In genomic region chr17:12416250-12416895, GRCm38 (mm10) we compare ENCODE assay signal across 8 mouse cellular contexts. TPM values are rescaled to one million over a fixed set of nuclear protein-coding genes. Genes with fewer than 3 reads are reported as not detected.
DNase-seq lines count a peak whose midpoint lies in the region; ATAC-seq and TF ChIP-seq lines count a peak whose summit lies in the region.

No protein-coding gene starts in this region.

- H3K9me3 ChIP-seq in G1E (replicated peaks) = no peaks in the 10 kb centered on the region
- H3K9me3 ChIP-seq in forebrain, embryonic 14.5 days (replicated peaks; ENCODE audit: control insufficient read depth, low read length) = no peaks in the 10 kb centered on the region
- no peaks in the 10 kb centered on the region; the same call in 1 of the 2 replicates for H3K9me3 ChIP-seq in hindbrain, embryonic 12.5 days (replicated peaks)

- no peaks in the 10 kb centered on the region for H3K36me3 ChIP-seq in G1E (replicated peaks)
- no peaks in the 10 kb centered on the region for H3K36me3 ChIP-seq in forebrain, embryonic 14.5 days (ENCODE audit: control insufficient read depth, insufficient read depth, low read length)
- no peaks in the 10 kb centered on the region for H3K36me3 ChIP-seq in hindbrain, embryonic 12.5 days

- H3K4me1 ChIP-seq in G1E (ENCODE audit: insufficient read depth, low read depth, low read length) = peaks cover 5% of the 10 kb centered on the region
- no peaks in the 10 kb centered on the region for H3K4me1 ChIP-seq in forebrain, embryonic 14.5 days (ENCODE audit: control insufficient read depth, insufficient read depth, low read length)
- peaks cover 8% of the 10 kb centered on the region; the same call in 1 of the 2 replicates for H3K4me1 ChIP-seq in hindbrain, embryonic 12.5 days

- H3K4me2 ChIP-seq in forebrain, embryonic 14.5 days (ENCODE audit: low read length) = no peak overlapping the region
- no peak overlapping the region for H3K4me2 ChIP-seq in hindbrain, embryonic 12.5 days (replicated peaks)

- DNase-seq in G1E (ENCODE audit: low spot score) = peak; percentile 22
- peak; percentile 53 for DNase-seq in c-Kit-positive CD71-positive TER-119-positive erythroid progenitor cells, embryonic 14.5 days (ENCODE audit: low spot score)
- DNase-seq in forebrain, embryonic 14.5 days (ENCODE audit: low spot score) = peak; percentile 80
- DNase-seq in layer of hippocampus, adult 9-11 months = peak; percentile 41
- DNase-seq in lung, postnatal 10 days = peak; percentile 89
- peak; percentile 92 for DNase-seq in retina, embryonic 14.5 days (ENCODE audit: low spot score)
- DNase-seq in thymus, postnatal 4 days = peak; percentile 88

- ATAC-seq in G1E (ENCODE audit: extremely low read depth, insufficient number of reproducible peaks, low FRiP score, poor library complexity, severe bottlenecking) = peak; percentile 45
- peak; percentile 58 for ATAC-seq in forebrain, embryonic 14.5 days
- peak; percentile 54; the same call in 1 of the 2 replicates for ATAC-seq in hindbrain, embryonic 12.5 days (ENCODE audit: low FRiP score)

- peaks cover 37% of the 10 kb centered on the region for H3K27me3 ChIP-seq in G1E (ENCODE audit: insufficient read depth, low read length)
- no peaks in the 10 kb centered on the region for H3K27me3 ChIP-seq in forebrain, embryonic 14.5 days (replicated peaks; ENCODE audit: control insufficient read depth, insufficient read depth, low read length)
- H3K27me3 ChIP-seq in hindbrain, embryonic 12.5 days = no peaks in the 10 kb centered on the region

- WGBS in forebrain, embryonic 14.5 days = 48% methylated on average over 6 of the region's 6 CpGs
- 49% methylated on average over 6 of the region's 6 CpGs for WGBS in hindbrain, embryonic 12.5 days

- TF ChIP-seq CTCF in G1E (IDR thresholded peaks at IDR 0.05; ENCODE audit: low read depth, low read length) = peak; percentile 82

- no peak overlapping the region for H3K27ac ChIP-seq in forebrain, embryonic 14.5 days (ENCODE audit: low read depth, low read length)
- H3K27ac ChIP-seq in hindbrain, embryonic 12.5 days = no peak overlapping the region

- no peak overlapping the region for H3K9ac ChIP-seq in forebrain, embryonic 14.5 days (ENCODE audit: low read length)
- H3K9ac ChIP-seq in hindbrain, embryonic 12.5 days = no peak overlapping the region

- no peak overlapping the region for H3K4me3 ChIP-seq in G1E (ENCODE audit: low read depth, low read length)
- H3K4me3 ChIP-seq in forebrain, embryonic 14.5 days (ENCODE audit: low read depth, low read length) = no peak overlapping the region
- H3K4me3 ChIP-seq in hindbrain, embryonic 12.5 days = no peak overlapping the region

RNA-seq across cellular contexts. Expression of gene Plg, which starts 38.0 kb away (rescaled TPM):
- total RNA-seq in G1E (2014; fragmentation: Nextera tagmentation) (not detected in 2 replicates), G1E (2017) (0.06 TPM in 1 of 2 replicates, not detected in the other)
- not detected in 2 replicates for polyA plus RNA-seq in G1E (2012)
- polyA plus RNA-seq in forebrain, embryonic 14.5 days (2014; fragmentation: Nextera tagmentation; extraction: Ambion mirVana) = not detected in 2 replicates
- polyA plus RNA-seq in hindbrain, embryonic 12.5 days (2016; fragmentation: Nextera tagmentation; extraction: Ambion mirVana) = not detected in 2 replicates

Comparison
In these comparisons a context has a peak if more than half of its experiments do, and no peak if none do; other contexts are left out.
1. DNase-seq: peak in every context shown above with its lines; median percentile 92 in retina, embryonic 14.5 days; 89 in lung, postnatal 10 days; 88 in thymus, postnatal 4 days; 80 in forebrain, embryonic 14.5 days; 53 in c-Kit-positive CD71-positive TER-119-positive erythroid progenitor cells, embryonic 14.5 days; 41 in layer of hippocampus, adult 9-11 months; 22 in G1E.